Mouse (Mus musculus): ENCODE measurements around the gene Zfp53.
"Not testable (repeated sequence)": the region's sequence is repeated elsewhere in the genome, so short reads cannot be mapped to it uniquely, and the experiment has no call there.

Zfp53 gene

GRCm38 (mm10) chr17:21488760-21489499 is at the start of gene Zfp53:
Zfp53 (plus strand) TSS chr17:21488998.
- DNase-seq = peak; percentile 94

- DNase-seq = peak; percentile 90
Observed at GRCm38 (mm10) chr17:21449669-21450068, 39.1 kb upstream of the Zfp53 start.

GRCm38 (mm10) chr17:21450138-21450704 is 38.6 kb upstream of the Zfp53 start, which contains the start of gene Zfp51:
Zfp51 (plus strand) TSS chr17:21450374.
- DNase-seq = peak; percentile 98

GRCm38 (mm10) chr17:21463550-21463949 is 25.2 kb upstream of the Zfp53 start:
- no peak for DNase-seq

- no peak for DNase-seq
Observed at GRCm38 (mm10) chr17:21472032-21472652, 16.7 kb upstream of the Zfp53 start.

GRCm38 (mm10) chr17:21472653-21473307 is 16.0 kb upstream of the Zfp53 start:
- DNase-seq = no peak

- DNase-seq = peak; percentile 72
Observed at GRCm38 (mm10) chr17:21473362-21474190, 15.2 kb upstream of the Zfp53 start.

- peak; percentile 21 for DNase-seq
Observed at GRCm38 (mm10) chr17:21474729-21475128, 14.1 kb upstream of the Zfp53 start.

GRCm38 (mm10) chr17:21475290-21475689 is 13.5 kb upstream of the Zfp53 start:
- DNase-seq = not testable (repeated sequence)

GRCm38 (mm10) chr17:21476351-21476750 is 12.4 kb upstream of the Zfp53 start:
- not testable (repeated sequence) for DNase-seq

GRCm38 (mm10) chr17:21478103-21478777 is 10.6 kb upstream of the Zfp53 start:
- DNase-seq = not testable (repeated sequence)

GRCm38 (mm10) chr17:21489500-21490001 is 753 bp downstream of the Zfp53 start:
- DNase-seq = no peak

GRCm38 (mm10) chr17:21501365-21501764 is 12.6 kb downstream of the Zfp53 start:
- DNase-seq = no peak

- no peak for DNase-seq
Observed at GRCm38 (mm10) chr17:21504524-21504923, 15.7 kb downstream of the Zfp53 start.

GRCm38 (mm10) chr17:21506258-21506657 is 17.5 kb downstream of the Zfp53 start:
- DNase-seq = no peak

- DNase-seq = no peak
Observed at GRCm38 (mm10) chr17:21509756-21510155, 21.0 kb downstream of the Zfp53 start.

GRCm38 (mm10) chr17:21515403-21516105 is 26.8 kb downstream of the Zfp53 start:
- peak; percentile 87 for DNase-seq

- DNase-seq = peak; percentile 75
Observed at GRCm38 (mm10) chr17:21516201-21517129, 27.7 kb downstream of the Zfp53 start.

- no peak for DNase-seq
Observed at GRCm38 (mm10) chr17:21517130-21517671, 28.4 kb downstream of the Zfp53 start.

- no peak for DNase-seq
Observed at GRCm38 (mm10) chr17:21526270-21526669, 37.5 kb downstream of the Zfp53 start.

Data from kidney, adult 9 months (tissue).